Mouse (Mus musculus): ENCODE results near the gene Ccdc80.

The Ccdc80 gene

GRCm38 (mm10) chr16:45118760-45119159 lies 25.6 kb downstream of the Ccdc80 start:
- DNase-seq: no peak

- no peak for DNase-seq
Observed at GRCm38 (mm10) chr16:45120844-45121425, 27.7 kb downstream of the Ccdc80 start.

- no peak for DNase-seq
Observed at GRCm38 (mm10) chr16:45122571-45122970, 29.4 kb downstream of the Ccdc80 start.

- DNase-seq: no peak
Observed at GRCm38 (mm10) chr16:45124230-45125203, 31.3 kb downstream of the Ccdc80 start.

- peak; percentile 55 for DNase-seq
Observed at GRCm38 (mm10) chr16:45127936-45128710, 34.9 kb downstream of the Ccdc80 start.

- no peak for DNase-seq
Observed at GRCm38 (mm10) chr16:45141711-45142110, 48.5 kb downstream of the Ccdc80 start.

GRCm38 (mm10) chr16:45142565-45142964 lies 49.4 kb downstream of the Ccdc80 start:
- DNase-seq: no peak

- DNase-seq: no peak
Observed at GRCm38 (mm10) chr16:45145119-45145518, 51.9 kb downstream of the Ccdc80 start.

GRCm38 (mm10) chr16:45148488-45149082 lies 55.4 kb downstream of the Ccdc80 start:
- DNase-seq: no peak

- no peak for DNase-seq
Observed at GRCm38 (mm10) chr16:45154741-45155250, 61.6 kb downstream of the Ccdc80 start.

GRCm38 (mm10) chr16:45158136-45158521 lies 64.9 kb downstream of the Ccdc80 start:
- DNase-seq: peak; percentile 74

- peak; percentile 97 for DNase-seq
Observed at GRCm38 (mm10) chr16:45158522-45159388, 65.6 kb downstream of the Ccdc80 start, which contains the start of the genes Slc35a5 and Atg3. Gene Slc35a5, minus strand, starts transcription at chr16:45158706. Gene Atg3, plus strand, starts transcription at chr16:45158785.

- no peak for DNase-seq
Observed at GRCm38 (mm10) chr16:45159389-45159716, 66.2 kb downstream of the Ccdc80 start.
